Mouse (Mus musculus) adrenal gland, postnatal 10 days (tissue): Measurements from ENCODE around the gene Ifit3b. TPM values are rescaled to one million over a fixed set of nuclear protein-coding genes. Genes with fewer than 3 reads are reported as not detected.
"Not testable (repeated sequence)": the region's sequence is repeated elsewhere in the genome, so short reads cannot be mapped to it uniquely, and the experiment has no call there.

Experiments used
- DNase-seq: peaks from one replicate; pipeline ENCODE4 v3.0.0; 2021; ENCODE audit warnings: mixed read lengths
- long read RNA-seq, 2 experiments: library from polyadenylated mRNA; stranded (forward); transcript quantifications; one replicate each; pipeline ENCODE4 v2.0.0; 2021
- total RNA-seq, 2 experiments: library from RNA; stranded (reverse); gene quantifications; 2 replicates each; pipeline ENCODE4 v1.2.3; 2021

Gene Ifit3b
- 1 to 10 TPM in 1 of 2 experiments, under 1 TPM in 1; 0.60 to 1.2 TPM for total RNA-seq
- long read RNA-seq, experiment 1, partial matches to known transcripts = 0 of 2 reads
- long read RNA-seq, experiment 1, other reads (novel, unspliced or antisense) = 0 of 2 reads
- long read RNA-seq, experiment 2 = 0 reads

- DNase-seq = peak; percentile 25
Measured at GRCm38 (mm10) chr19:34607237-34608051, at the start of gene Ifit3b. Ifit3b (plus strand) TSS chr19:34607970.

GRCm38 (mm10) chr19:34562556-34562955 is 45.2 kb upstream of the Ifit3b start:
- DNase-seq = no peak

DNA sequence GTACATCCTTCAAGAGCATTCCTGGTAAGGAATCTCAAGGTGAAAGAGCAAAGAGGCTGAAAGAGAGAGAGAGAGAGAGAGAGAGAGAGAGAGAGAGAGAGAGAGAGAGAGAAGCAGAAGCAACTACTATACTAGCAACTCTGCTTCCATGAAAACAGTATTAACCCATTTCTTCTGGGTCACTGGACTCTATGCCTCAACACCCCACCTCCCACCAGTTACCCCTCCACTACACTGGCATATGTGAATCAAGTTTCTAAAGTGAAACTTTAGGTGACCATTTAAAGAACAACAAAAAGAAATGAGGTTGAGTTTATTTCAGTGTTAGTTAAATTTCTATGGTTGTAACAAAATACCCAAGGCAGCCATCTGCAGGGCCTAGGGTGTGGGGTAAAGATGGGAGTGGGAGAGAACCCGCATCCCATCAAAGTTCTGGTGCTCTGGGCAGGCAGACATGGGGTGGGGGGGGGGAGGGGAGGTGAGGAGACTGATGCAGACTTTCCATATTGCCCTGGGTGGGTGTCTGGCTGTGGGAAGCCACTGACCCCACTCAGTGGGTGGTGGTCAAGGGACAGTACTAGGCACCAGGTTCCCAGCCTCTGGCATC is 41.5 kb upstream of the Ifit3b start:
- DNase-seq = no peak

GRCm38 (mm10) chr19:34568988-34569895 is 38.5 kb upstream of the Ifit3b start:
- no peak for DNase-seq

DNA sequence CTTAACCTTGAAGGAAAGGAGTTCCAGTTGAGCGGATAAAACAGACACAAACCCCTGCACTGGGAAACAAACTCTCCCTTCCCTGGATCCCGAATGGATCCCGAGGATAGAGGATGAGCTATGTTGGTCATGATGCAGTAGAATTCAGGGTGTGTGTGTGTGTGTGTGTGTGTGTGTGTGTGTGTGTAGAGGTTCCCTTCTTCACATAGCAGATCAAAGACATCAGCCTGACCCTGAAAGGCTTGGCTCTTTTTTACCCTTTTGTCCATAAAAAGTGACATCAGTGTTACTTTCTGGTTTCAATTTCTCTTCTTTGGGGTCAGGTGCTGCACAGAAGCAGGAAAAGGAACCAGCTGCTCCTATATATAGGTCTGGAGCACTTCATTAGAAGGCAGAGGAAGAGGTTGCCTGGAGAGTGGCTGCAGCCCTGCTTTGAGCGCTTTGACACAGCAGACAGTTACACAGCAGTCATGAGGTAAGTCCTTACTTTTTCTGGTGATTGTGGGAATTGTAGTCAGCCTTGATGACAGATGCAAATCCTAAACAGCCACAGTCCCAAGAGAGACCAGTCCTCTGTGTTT is 37.8 kb upstream of the Ifit3b start:
- DNase-seq = no peak

DNA sequence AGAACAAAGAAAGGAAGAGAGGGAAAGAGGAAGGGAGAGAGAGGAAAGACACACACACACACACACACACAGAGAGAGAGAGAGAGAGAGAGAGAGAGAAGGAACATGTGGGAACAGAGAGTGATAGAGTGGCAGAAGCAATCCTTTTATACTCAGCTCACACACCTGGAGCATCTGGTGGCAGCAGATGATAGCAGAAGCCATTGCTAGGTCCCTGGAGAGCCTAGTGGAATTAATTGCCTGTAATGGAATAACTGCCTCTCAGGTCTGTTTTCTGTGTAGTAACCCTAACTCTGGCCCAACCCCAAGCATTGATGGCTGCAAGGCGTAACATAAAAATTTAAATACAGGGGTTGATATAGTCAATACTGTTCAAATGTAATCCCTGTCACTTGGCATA is 36.7 kb upstream of the Ifit3b start:
- DNase-seq = no peak

DNA sequence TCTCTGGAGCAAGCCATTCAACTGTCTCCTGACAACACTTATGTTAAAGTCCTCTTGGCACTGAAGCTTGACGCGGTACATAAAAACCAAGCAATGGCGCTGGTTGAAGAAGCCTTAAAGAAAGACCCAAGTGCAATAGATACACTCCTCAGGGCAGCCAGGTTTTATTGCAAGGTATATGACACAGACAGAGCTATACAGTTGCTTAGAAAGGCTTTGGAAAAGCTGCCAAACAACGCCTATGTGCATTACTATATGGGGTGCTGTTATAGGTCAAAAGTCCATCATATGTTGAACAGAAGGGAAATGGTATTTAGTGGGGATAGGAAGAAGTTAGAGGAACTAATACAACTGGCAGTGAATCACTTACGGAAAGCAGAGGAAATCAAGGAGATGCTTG is 34.1 kb upstream of the Ifit3b start:
- DNase-seq = no peak

DNA sequence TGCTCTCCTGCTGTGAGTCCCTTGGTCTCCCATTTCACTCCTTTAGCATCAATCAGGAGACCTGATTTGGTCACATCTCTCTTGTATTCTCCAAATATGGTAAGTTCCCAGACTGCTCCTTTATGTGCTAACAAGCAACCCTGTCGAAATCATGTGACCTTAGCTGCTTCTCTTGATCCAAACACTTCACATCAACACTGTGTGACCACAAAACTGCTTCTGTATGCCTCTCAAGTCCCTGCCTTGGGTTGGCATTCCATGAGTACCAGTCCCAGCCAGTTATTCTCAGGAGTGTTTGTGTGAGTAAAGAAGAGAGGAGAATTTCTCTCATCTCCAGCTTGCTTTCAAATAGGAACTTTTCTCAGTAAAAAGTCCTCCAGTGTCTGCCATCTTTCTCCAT is 30.6 kb upstream of the Ifit3b start:
- DNase-seq = no peak

GRCm38 (mm10) chr19:34582696-34583095 is 25.1 kb upstream of the Ifit3b start:
- DNase-seq = not testable (repeated sequence)

- not testable (repeated sequence) for DNase-seq
Measured at GRCm38 (mm10) chr19:34583126-34583766, 24.5 kb upstream of the Ifit3b start, which contains the start of gene Ifit3. Ifit3 (plus strand) TSS chr19:34583531.

GRCm38 (mm10) chr19:34585740-34586458 is 21.9 kb upstream of the Ifit3b start:
- not testable (repeated sequence) for DNase-seq

GRCm38 (mm10) chr19:34587898-34588692 is 19.7 kb upstream of the Ifit3b start:
- DNase-seq = not testable (repeated sequence)

GRCm38 (mm10) chr19:34588959-34589358 is 18.8 kb upstream of the Ifit3b start:
- no peak for DNase-seq

- DNase-seq = no peak
Measured at GRCm38 (mm10) chr19:34593456-34593855, 14.3 kb upstream of the Ifit3b start.

GRCm38 (mm10) chr19:34594523-34594922 is 13.2 kb upstream of the Ifit3b start:
- DNase-seq = not testable (repeated sequence)

- no peak for DNase-seq
Measured at GRCm38 (mm10) chr19:34596811-34597210, 11.0 kb upstream of the Ifit3b start.

DNA sequence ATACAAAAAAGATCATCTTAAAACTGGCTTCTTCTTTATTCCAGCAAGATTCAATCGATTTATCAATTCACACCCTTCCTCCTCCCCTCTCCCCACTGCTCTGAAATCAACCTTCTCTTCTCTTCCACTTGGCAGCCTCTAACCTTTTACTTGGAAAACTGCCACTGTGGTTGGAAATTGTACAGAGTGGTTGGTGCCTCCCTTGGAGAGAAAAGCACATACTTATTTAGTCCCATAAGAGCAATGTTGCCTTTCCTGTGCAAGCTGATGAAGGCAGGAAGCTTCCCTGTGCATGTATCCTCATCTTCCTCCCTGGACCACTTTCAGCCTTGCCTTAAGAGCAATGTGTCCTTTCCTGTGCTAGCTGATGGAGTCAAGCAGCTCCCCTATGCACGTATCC is 9.4 kb upstream of the Ifit3b start:
- DNase-seq = peak; percentile 79

- not testable (repeated sequence) for DNase-seq
Measured at GRCm38 (mm10) chr19:34599250-34599649, 8.5 kb upstream of the Ifit3b start.

DNA sequence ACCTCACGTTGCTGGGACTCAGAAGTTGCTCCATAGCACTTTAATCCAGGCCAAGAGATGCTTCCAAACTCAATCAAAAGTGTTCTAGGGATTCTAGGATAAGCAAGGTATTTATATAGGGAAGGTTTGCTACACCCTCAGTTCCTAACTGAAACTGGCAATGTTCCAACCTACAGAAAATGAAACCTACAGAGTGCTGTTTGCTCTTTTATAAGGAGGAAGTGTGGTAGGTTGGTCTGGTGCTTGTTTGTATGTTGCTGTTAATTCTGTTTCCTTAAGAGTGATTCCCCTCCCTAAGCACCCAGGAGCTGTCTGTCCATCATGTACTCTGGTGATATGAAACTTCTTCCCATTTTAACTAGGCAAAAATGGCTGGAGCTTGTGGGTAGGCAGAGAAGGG is 5.9 kb upstream of the Ifit3b start, which contains the start of gene Ifit1bl1:
Gene Ifit1bl1, minus strand, starts transcription at position 69 of the 400 bp plus-strand sequence.
- not testable (repeated sequence) for DNase-seq

GRCm38 (mm10) chr19:34605472-34605871 is 2.3 kb upstream of the Ifit3b start:
- no peak for DNase-seq
